Comparison of ENCODE assay signal across 9 mouse cellular contexts in the genomic region with DNA sequence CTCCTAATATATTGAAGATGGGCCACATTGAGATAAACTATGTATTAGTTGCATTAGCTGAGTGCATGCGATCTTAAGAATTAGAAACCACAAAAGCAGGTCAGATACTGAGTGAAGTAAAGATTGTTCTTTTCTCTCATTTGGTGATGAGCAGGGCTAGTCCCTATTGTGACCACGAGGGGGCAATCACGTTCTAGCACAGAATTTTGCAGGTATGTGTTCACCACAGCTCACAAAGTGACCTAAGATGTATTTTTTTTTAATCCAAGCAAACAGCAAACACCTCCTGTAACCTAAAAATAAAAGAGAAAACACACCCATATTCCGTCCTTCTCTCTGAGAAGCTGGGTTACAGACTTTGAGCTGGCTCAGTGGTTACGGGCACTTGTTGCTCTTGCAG. TPM values are rescaled to one million over a fixed set of nuclear protein-coding genes. Genes with fewer than 3 reads are reported as not detected.
DNase-seq lines count a peak whose midpoint lies in the region; ATAC-seq lines count a peak whose summit lies in the region.
"Had no signal": no experiment of that assay in that cellular context is flagged by ENCODE, and none has a peak within 500 bp of the region (broad histone marks: within the 10 kb centered on the region; RNA-seq: fewer than 3 reads in every experiment).

No protein-coding gene starts in this region.

- H3K9ac ChIP-seq in kidney, embryonic 16.5 days (replicated peaks; ENCODE audit: low read length), result no peak overlapping the region
- no peak overlapping the region for H3K9ac ChIP-seq in midbrain, embryonic 14.5 days (replicated peaks; ENCODE audit: low read length)

- no peak overlapping the region for H3K4me2 ChIP-seq in kidney, embryonic 16.5 days (replicated peaks; ENCODE audit: low read depth, low read length)
- H3K4me2 ChIP-seq in midbrain, embryonic 14.5 days (ENCODE audit: low read length), result no peak overlapping the region

- no peaks in the 10 kb centered on the region for H3K9me3 ChIP-seq in kidney, embryonic 16.5 days (ENCODE audit: low read length)
- H3K9me3 ChIP-seq in midbrain, embryonic 14.5 days (ENCODE audit: control insufficient read depth, low read length), result no peaks in the 10 kb centered on the region

- DNase-seq in kidney, adult 9 months, result peak; percentile 54
- DNase-seq in embryo, embryonic 10 days (ENCODE audit: low spot score), result peak; percentile 76
- peak; percentile 56 to 71 for DNase-seq in heart, postnatal 14 days
- DNase-seq in left cerebral cortex, adult 11 months (ENCODE audit: low spot score), result peak; percentile 32
- DNase-seq in midbrain, embryonic 14.5 days, result peak; percentile 89
- DNase-seq in thymus, postnatal 25 days, result peak; percentile 65

- no peaks in the 10 kb centered on the region for H3K4me1 ChIP-seq in kidney, embryonic 16.5 days (ENCODE audit: insufficient read depth, low read length)
- H3K4me1 ChIP-seq in midbrain, embryonic 14.5 days (ENCODE audit: control insufficient read depth, insufficient read depth, low read length), result no peaks in the 10 kb centered on the region; the same call in 1 of the 2 replicates

- ATAC-seq in kidney, embryonic 16.5 days (ENCODE audit: low FRiP score, low TSS enrichment), result no peak
- ATAC-seq in activated CD4-positive, CD25-positive, alpha-beta regulatory T cell, adult 4 months, result peak; percentile 81
- ATAC-seq in midbrain, embryonic 14.5 days (ENCODE audit: low FRiP score, low TSS enrichment), result no peak

- intact Hi-C loops in heart, postnatal 14 days (cut with DNase I), result loop anchor here (5.0 to 10.0 kb wide), 2 partner anchors 67 to 344 kb away; a partner anchor contains a TSS

- 32% methylated on average over 5 of the region's 5 CpGs for WGBS in kidney, embryonic 16.5 days
- WGBS in midbrain, embryonic 14.5 days, result 34% methylated on average over 5 of the region's 5 CpGs

- H3K27ac ChIP-seq in kidney, embryonic 16.5 days (ENCODE audit: low read length), result no peak overlapping the region
- H3K27ac ChIP-seq in midbrain, embryonic 14.5 days (replicated peaks; ENCODE audit: low read depth, low read length), result no peak overlapping the region

- no peaks in the 10 kb centered on the region for H3K36me3 ChIP-seq in kidney, embryonic 16.5 days (ENCODE audit: insufficient read depth, low read length)
- no peaks in the 10 kb centered on the region for H3K36me3 ChIP-seq in midbrain, embryonic 14.5 days (ENCODE audit: control insufficient read depth, insufficient read depth, low read length)

- no peak overlapping the region for H3K4me3 ChIP-seq in kidney, embryonic 16.5 days (ENCODE audit: low read length)
- no peak overlapping the region for H3K4me3 ChIP-seq in midbrain, embryonic 14.5 days (replicated peaks; ENCODE audit: low read depth, low read length)
- H3K4me3 ChIP-seq: erythroblast, embryonic 14.5 days had no signal

- no peaks in the 10 kb centered on the region for H3K27me3 ChIP-seq in kidney, embryonic 16.5 days (ENCODE audit: insufficient read depth, low read length)
- no peaks in the 10 kb centered on the region for H3K27me3 ChIP-seq in midbrain, embryonic 14.5 days (ENCODE audit: control insufficient read depth, insufficient read depth, low read length)

RNA-seq across cellular contexts. Expression of a gene that starts 12.1 kb away (rescaled TPM):
- 1.2 and 1.5 TPM in 2 replicates for polyA plus RNA-seq in kidney, embryonic 16.5 days (2015; fragmentation: Nextera tagmentation; extraction: Ambion mirVana)
- 10 to 100 TPM; 46.6 to 48.4 TPM for polyA plus RNA-seq in activated CD4-positive, CD25-positive, alpha-beta regulatory T cell, adult 4 months (2017; shearing (Covaris generic))
- total RNA-seq in heart, postnatal 14 days (2021), result 1 to 10 TPM in 1 of 2 experiments, under 1 TPM in 1; 0.43 to 1.3 TPM
- polyA plus RNA-seq in midbrain, embryonic 14.5 days (2014; fragmentation: Nextera tagmentation; extraction: Ambion mirVana), result 0.59 TPM in 1 of 2 replicates, not detected in the other
- polyA plus RNA-seq: erythroblast, embryonic 14.5 days had no signal

RNA-seq across cellular contexts. Expression of a gene that starts 21.3 kb away (rescaled TPM):
- polyA plus RNA-seq in kidney, embryonic 16.5 days (2015; fragmentation: Nextera tagmentation; extraction: Ambion mirVana), result 14.6 and 16.1 TPM in 2 replicates
- 1 to 10 TPM; 1.2 to 2.8 TPM for polyA plus RNA-seq in activated CD4-positive, CD25-positive, alpha-beta regulatory T cell, adult 4 months (2017; shearing (Covaris generic))
- total RNA-seq in heart, postnatal 14 days (2021), result 1 to 10 TPM; 7.9 to 8.4 TPM
- 10.4 and 13.9 TPM in 2 replicates for polyA plus RNA-seq in midbrain, embryonic 14.5 days (2014; fragmentation: Nextera tagmentation; extraction: Ambion mirVana)
- polyA plus RNA-seq: erythroblast, embryonic 14.5 days had no signal

Comparison
In these comparisons a context has a peak if more than half of its experiments do, and no peak if none do; other contexts are left out.
1. DNase-seq: peak in every context shown above with its lines; median percentile 89 in midbrain, embryonic 14.5 days; 76 in embryo, embryonic 10 days; 65 in thymus, postnatal 25 days; 64 in heart, postnatal 14 days; 54 in kidney, adult 9 months; 32 in left cerebral cortex, adult 11 months.
2. RNA of a gene that starts 12.1 kb away (polyA plus RNA-seq): 46.6 to 48.4 TPM in activated CD4-positive, CD25-positive, alpha-beta regulatory T cell, adult 4 months; 1.2 to 1.5 TPM in kidney, embryonic 16.5 days and 0.59 TPM in midbrain, embryonic 14.5 days; every median in the first group is over 10 times any median in the second.